In the genomic region with DNA sequence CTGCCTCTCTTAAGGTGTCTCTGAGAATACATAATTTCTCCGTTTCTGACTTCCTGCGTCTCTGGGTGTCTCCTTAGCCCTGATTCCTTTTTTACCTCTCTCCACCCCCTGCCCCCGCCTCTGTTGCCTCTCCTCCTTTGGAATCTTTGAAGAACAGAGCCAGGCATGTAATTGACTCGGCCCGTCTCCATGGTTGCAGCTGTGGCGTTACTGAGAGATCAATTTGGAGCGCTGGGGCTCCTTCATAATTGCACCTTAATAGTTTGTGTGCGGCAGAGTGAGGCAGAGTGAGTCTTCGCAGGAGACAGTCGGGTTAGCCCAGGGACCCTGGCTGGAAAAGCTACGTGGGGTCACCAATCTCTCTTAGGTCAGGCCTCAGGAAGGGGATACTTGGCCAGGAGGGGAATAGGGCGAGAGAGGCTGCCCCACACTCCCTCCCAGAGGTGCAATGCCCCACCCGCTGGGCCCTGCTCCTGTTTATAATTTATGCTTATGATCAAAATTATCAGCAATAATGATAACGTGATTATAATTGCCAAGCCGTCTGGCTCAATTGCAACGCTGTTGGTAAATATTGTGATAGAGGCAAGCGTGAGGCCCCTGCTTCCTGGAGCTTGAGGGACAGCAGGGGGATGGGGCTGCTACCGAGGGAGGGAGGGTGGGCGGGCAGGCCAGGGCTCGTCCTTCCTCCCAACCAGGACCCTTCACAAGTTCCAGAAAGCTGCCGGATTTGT, we compare ENCODE assay signal across 10 mouse cellular contexts. TPM values are rescaled to one million over a fixed set of nuclear protein-coding genes. Genes with fewer than 3 reads are reported as not detected.
A peak's percentile ranks its signal among the peaks of the same experiment; 100 is the strongest.
DNase-seq lines count a peak whose midpoint lies in the region; ATAC-seq and TF ChIP-seq lines count a peak whose summit lies in the region.
"Had no signal": no experiment of that assay in that cellular context is flagged by ENCODE, and none has a peak within 500 bp of the region (broad histone marks: within the 10 kb centered on the region; RNA-seq: fewer than 3 reads in every experiment).

No protein-coding gene starts in this region.

- no peaks in the 10 kb centered on the region for H3K27me3 ChIP-seq in liver, postnatal 0 days (ENCODE audit: insufficient read depth, low read length)
- H3K27me3 ChIP-seq in hindbrain, embryonic 12.5 days, result no peaks in the 10 kb centered on the region
- no peaks in the 10 kb centered on the region for H3K27me3 ChIP-seq in stomach, embryonic 15.5 days (replicated peaks)

- DNase-seq in liver, result peak; percentile 40
- no peak for DNase-seq in liver, postnatal 0 days
- peak; percentile 49 for DNase-seq in mesoderm, embryonic 11.5 days (ENCODE audit: low read depth, low spot score)
- no peak for DNase-seq in gastrocnemius, adult 8-10 months (ENCODE audit: low spot score in 2 of 2)
- no peak for DNase-seq in lung, adult 2 months

- no peak overlapping the region for H3K4me3 ChIP-seq in liver, postnatal 0 days (ENCODE audit: low read depth, low read length)
- H3K4me3 ChIP-seq in hindbrain, embryonic 12.5 days, result no peak overlapping the region
- H3K4me3 ChIP-seq in stomach, embryonic 15.5 days (replicated peaks), result no peak overlapping the region
- no peak overlapping the region for H3K4me3 ChIP-seq in lung, adult 2 months (replicated peaks; ENCODE audit: extremely low read depth, low read depth, low read length)

- WGBS in liver, postnatal 0 days (ENCODE audit: insufficient replicate concordance), result 49% methylated on average over 21 of the region's 21 CpGs
- WGBS in hindbrain, embryonic 12.5 days, result 12% methylated on average over 21 of the region's 21 CpGs
- WGBS in stomach, embryonic 15.5 days, result 26% methylated on average over 21 of the region's 21 CpGs
- WGBS in lung, adult 2 months, result 48% methylated on average over 21 of the region's 21 CpGs

- H3K9ac ChIP-seq in liver, postnatal 0 days (replicated peaks), result no peak overlapping the region
- H3K9ac ChIP-seq in hindbrain, embryonic 12.5 days, result no peak overlapping the region
- no peak overlapping the region for H3K9ac ChIP-seq in stomach, embryonic 15.5 days

- no peak for TF ChIP-seq POLR2A in lung, adult 2 months (IDR thresholded peaks at IDR 0.05; ENCODE audit: borderline replicate concordance, extremely low read depth, low read depth, low read length)

- TF ChIP-seq EP300 in liver, postnatal 0 days (IDR thresholded peaks at IDR 0.05; ENCODE audit: low read depth), result no peak

- no peak for ATAC-seq in liver, postnatal 0 days
- ATAC-seq in hindbrain, embryonic 12.5 days (ENCODE audit: low FRiP score), result peak; percentile 84
- no peak for ATAC-seq in stomach, embryonic 15.5 days (ENCODE audit: insufficient read depth, low FRiP score, low read depth)
- no peak for ATAC-seq in megakaryocyte progenitor cell, adult 5-6 weeks (replicated peaks; ENCODE audit: poor library complexity)
- ATAC-seq: activated CD4-positive, CD25-positive, alpha-beta regulatory T cell, adult 4 months had no signal

- no peak overlapping the region for H3K27ac ChIP-seq in liver, postnatal 0 days (ENCODE audit: low read depth)
- H3K27ac ChIP-seq in hindbrain, embryonic 12.5 days, result peak overlapping the region; percentile 76
- no peak overlapping the region for H3K27ac ChIP-seq in stomach, embryonic 15.5 days
- H3K27ac ChIP-seq: macrophage had no signal

- peaks cover 19% of the 10 kb centered on the region for H3K4me1 ChIP-seq in liver, postnatal 0 days (ENCODE audit: insufficient read depth)
- peaks cover 15% of the 10 kb centered on the region for H3K4me1 ChIP-seq in hindbrain, embryonic 12.5 days
- H3K4me1 ChIP-seq in stomach, embryonic 15.5 days, result peaks cover 15% of the 10 kb centered on the region
- H3K4me1 ChIP-seq in lung, adult 2 months (ENCODE audit: control insufficient read depth, insufficient read depth, low read length), result no peaks in the 10 kb centered on the region

- H3K36me3 ChIP-seq in liver, postnatal 0 days (replicated peaks; ENCODE audit: insufficient read depth, low read length), result no peaks in the 10 kb centered on the region
- no peaks in the 10 kb centered on the region for H3K36me3 ChIP-seq in hindbrain, embryonic 12.5 days
- H3K36me3 ChIP-seq in stomach, embryonic 15.5 days, result no peaks in the 10 kb centered on the region

- H3K4me2 ChIP-seq in liver, postnatal 0 days (ENCODE audit: low read depth, low read length), result no peak overlapping the region
- peak overlapping the region; percentile 36 for H3K4me2 ChIP-seq in hindbrain, embryonic 12.5 days (replicated peaks)
- H3K4me2 ChIP-seq in stomach, embryonic 15.5 days, result 0 out of 2 replicates have a peak overlapping the region, but pooled peaks have one; percentile 11

- no peaks in the 10 kb centered on the region for H3K9me3 ChIP-seq in liver, postnatal 0 days (ENCODE audit: low read length)
- H3K9me3 ChIP-seq in hindbrain, embryonic 12.5 days (replicated peaks), result no peaks in the 10 kb centered on the region
- no peaks in the 10 kb centered on the region for H3K9me3 ChIP-seq in stomach, embryonic 15.5 days

- TF ChIP-seq CTCF in liver, postnatal 0 days (IDR thresholded peaks at IDR 0.05; ENCODE audit: low read depth), result no peak
- TF ChIP-seq CTCF in lung, adult 2 months (IDR thresholded peaks at IDR 0.05; ENCODE audit: insufficient read depth, low read length), result no peak

RNA-seq across cellular contexts. Expression of gene Gtf2ird1, which starts 9.9 kb away (rescaled TPM):
- polyA plus RNA-seq in liver, postnatal 0 days (2015; fragmentation: Nextera tagmentation; extraction: Ambion mirVana), result 10.0 and 11.0 TPM in 2 replicates
- 95.9 and 99.9 TPM in 2 replicates for polyA plus RNA-seq in hindbrain, embryonic 12.5 days (2016; fragmentation: Nextera tagmentation; extraction: Ambion mirVana)
- polyA plus RNA-seq in stomach, embryonic 15.5 days (2015; fragmentation: Nextera tagmentation; extraction: Ambion mirVana), result 83.6 and 90.8 TPM in 2 replicates
- 10 to 100 TPM; 13.1 to 15.3 (median 14.8) TPM for total RNA-seq in gastrocnemius, adult 8-10 months (2022)
- 16.8 and 23.4 TPM in 2 replicates for polyA plus RNA-seq in lung, adult 2 months (2012; rRNA removed)
- 21.9 and 28.4 TPM in 2 replicates for total RNA-seq in megakaryocyte progenitor cell, adult 5-6 weeks (2015)
- 14.5 and 18.2 TPM in 2 replicates for total RNA-seq in megakaryocyte progenitor cell, adult 5-6 weeks (2017)

Comparison
In these comparisons a context has a peak if more than half of its experiments do, and no peak if none do; other contexts are left out.
1. DNase-seq: peak in liver (single experiment) and mesoderm, embryonic 11.5 days (single experiment); none in liver, postnatal 0 days (single experiment), gastrocnemius, adult 8-10 months (0 of 2) and lung, adult 2 months (single experiment).